Mouse (Mus musculus) B cell, adult 2 months (primary cell): ENCODE results near the gene Strbp.

Experiments used
- DNase-seq, 2 experiments: peaks; one replicate each; pipeline ENCODE4 v3.0.0; 2022

Strbp gene

DNA sequence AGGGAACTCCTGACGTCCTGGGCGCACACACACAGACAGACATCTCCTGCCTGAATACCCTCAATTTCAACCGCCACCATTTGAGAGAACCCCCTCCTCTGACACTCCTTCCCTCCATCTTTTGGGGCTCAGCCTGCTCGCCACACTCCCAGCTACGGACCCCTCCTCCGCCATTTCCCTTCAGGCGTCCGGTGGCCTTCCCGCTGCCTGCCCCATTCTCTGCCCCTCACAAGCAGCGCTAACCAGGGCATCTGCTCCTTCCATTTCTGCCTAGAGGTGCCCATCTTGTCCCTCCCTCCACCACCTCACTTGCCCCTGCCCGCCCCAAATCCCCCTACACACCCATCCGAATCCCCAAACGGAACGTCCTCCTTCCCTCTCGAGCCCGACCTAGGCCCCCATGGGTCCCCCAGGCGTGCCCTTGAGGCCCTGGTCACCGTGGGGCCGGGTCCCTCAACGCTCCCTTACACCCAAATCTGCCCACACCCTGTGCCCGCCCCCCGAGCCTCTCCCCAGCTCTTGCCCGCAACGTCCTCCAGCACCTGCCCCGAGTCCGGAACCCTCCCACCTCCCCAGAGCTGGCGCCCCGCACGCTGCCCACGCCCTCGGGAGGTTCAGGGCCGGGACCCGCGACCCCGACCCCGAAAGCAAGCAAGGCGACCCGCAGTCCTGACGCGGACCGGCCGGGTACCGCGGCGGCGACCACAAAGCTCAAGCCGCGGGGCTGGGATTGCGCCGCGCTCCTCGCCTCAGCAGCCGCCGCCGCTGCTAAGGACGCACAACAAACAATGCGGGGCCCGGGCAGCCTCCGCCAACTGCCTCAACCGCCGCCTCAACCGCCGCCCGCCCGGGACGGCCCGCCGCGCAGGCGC lies 1.1 kb downstream of the Strbp start:
- peak; percentile 58 to 59 for DNase-seq

DNA sequence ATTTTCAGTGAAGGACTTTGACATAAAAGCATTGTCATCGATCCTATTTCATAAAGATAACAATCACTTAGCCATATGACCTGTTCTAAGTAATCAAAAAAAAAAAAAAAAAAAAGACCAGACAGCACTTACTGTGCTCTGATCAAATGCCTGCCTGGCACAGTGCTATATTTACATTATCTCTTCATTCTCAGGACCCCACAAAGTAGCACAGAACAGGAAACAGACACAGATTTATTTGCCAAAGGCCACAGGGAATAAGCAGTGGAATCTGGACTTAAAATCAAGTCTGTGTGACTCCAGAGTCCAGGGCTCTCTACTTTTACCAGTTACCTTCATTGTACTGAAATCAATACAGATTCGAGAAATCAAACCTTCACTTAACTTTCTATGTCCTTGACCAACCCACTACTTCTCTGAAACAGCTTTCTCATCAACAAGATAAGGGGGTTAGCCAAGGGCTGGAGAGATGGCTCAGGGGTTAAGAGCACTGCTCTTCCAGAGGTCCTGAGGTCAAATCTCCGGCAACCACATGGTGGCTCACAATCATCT lies 14.5 kb downstream of the Strbp start:
- no peak for DNase-seq

GRCm38 (mm10) chr2:37687031-37687430 lies 16.6 kb downstream of the Strbp start:
- no peak for DNase-seq

GRCm38 (mm10) chr2:37684864-37685263 lies 18.8 kb downstream of the Strbp start:
- peak; percentile 14 to 34 for DNase-seq

GRCm38 (mm10) chr2:37682197-37682811 lies 21.4 kb downstream of the Strbp start:
- DNase-seq = no peak

DNA sequence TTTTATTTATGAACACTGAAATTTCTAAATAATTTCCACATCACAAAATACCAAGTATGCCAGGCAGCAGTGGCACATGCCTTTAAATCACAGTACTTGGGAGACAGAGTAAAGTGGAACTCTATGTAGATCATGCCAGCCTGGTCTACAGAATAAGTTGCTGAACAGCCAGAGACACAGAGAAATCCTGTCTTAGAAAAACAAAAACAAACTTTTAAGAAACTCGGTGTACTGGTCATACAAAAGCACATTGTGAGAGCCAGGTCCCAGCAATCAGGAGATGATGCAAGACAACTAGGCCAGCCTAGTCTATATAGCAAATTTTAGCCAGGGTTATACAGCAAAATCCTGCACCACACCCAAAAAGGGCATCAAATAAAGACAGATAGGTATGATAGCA lies 52.6 kb downstream of the Strbp start:
- DNase-seq = no peak

GRCm38 (mm10) chr2:37649590-37649989 lies 54.1 kb downstream of the Strbp start:
- DNase-seq = no peak

GRCm38 (mm10) chr2:37648966-37649365 lies 54.7 kb downstream of the Strbp start:
- no peak for DNase-seq

- no peak for DNase-seq
These were observed 80.3 kb downstream of the Strbp start for GRCm38 (mm10) chr2:37623343-37623742.

- no peak for DNase-seq
These were observed 115.7 kb downstream of the Strbp start for GRCm38 (mm10) chr2:37587919-37588318.

- DNase-seq = no peak
These were observed 125.5 kb downstream of the Strbp start for GRCm38 (mm10) chr2:37578185-37578584.

DNA sequence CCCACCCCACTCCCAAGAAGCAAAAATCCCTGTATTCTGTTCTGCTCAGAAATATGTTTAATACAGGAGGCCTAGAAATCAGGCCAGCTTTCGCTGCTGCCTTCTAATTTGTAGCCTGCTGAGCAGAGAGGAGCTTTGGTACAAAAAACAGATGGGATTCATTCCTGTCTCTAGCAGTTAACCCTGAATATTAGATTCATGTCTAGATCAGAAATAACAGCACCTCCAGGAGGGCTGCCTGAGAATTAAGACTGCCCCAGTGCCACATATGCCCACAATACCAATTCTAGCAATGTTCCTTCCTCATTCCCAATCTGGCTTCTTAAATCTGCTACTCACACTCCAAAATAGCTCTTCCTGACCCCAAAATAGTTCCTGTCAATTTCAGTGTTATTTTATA lies 127.0 kb downstream of the Strbp start:
- no peak for DNase-seq

DNA sequence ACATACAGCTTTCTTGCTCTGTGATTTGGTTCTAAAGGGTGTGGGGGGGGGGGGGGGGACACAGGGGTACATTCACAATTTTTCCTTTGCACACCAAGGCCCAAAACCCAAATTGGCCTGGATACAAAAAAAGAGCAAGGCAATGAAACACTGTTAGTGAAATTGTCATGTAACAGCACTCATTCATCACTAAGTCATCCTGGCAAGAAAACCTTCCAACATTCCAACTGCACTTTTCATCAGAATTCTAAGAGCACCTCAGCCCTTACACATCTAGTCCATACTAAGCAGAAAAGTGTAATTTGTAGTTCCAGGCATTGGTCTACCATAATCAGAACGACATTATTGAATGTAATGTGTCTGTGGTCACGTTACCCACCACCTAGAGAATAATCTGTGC lies 131.5 kb downstream of the Strbp start:
- DNase-seq = no peak

DNA sequence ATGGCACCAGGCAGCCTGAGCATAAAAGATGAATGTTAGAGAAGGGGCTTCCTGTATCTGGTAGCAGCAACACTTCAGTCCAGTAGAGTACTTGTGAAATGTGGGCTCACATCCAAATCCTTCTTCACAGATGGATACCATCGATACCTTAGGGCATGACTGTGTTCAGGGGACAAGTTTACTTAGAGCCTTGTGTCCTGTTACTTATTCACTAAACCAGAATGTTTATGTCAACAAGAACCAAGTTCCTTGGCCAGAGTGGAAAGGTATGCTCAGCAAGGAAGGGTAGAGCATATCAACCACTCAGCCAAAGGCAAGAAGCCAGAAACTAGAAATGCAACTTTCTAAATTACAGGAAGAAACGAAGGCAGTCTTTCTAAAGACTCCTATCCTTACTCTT lies 133.0 kb downstream of the Strbp start:
- no peak for DNase-seq

GRCm38 (mm10) chr2:37569888-37570287 lies 133.8 kb downstream of the Strbp start:
- no peak for DNase-seq

GRCm38 (mm10) chr2:37566035-37566434 lies 137.6 kb downstream of the Strbp start:
- DNase-seq = no peak

DNA sequence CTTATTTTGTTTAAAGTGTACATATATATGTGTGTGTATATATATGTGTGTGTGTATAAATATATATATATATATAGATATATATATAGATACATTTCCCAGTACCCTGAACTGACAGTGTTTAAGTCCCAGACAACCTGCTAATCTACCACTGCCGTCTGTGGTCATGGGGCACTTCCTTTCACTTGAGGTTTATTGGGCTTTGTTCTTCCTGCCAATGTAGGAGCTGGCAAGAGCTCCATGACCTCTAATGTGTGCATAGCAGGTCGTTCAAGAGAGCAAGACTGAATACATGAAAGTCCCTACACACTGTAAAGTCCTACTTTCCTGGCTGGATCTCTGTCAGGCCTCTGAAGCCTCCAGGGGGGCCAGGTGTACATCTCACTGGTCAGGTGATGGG lies 138.1 kb downstream of the Strbp start:
- no peak for DNase-seq

DNA sequence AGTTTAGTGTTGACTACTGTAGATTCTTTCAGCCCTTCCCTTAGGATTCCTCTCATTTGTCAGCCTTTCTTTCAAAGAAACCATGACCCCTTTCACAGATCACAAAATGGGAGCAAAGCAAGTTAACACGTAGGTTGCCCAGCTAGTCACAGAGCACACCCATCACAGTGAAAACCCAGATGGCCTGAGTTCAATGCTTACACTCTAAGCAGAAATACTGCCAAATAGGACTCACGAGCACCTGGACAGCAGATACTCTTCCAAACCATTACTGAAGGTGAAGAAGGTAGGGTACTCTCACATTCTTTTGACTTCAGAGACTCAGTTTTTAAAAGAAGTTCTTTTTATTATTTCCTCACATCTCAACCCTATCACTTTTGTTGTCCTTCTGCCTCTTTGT lies 147.3 kb downstream of the Strbp start:
- no peak for DNase-seq

DNA sequence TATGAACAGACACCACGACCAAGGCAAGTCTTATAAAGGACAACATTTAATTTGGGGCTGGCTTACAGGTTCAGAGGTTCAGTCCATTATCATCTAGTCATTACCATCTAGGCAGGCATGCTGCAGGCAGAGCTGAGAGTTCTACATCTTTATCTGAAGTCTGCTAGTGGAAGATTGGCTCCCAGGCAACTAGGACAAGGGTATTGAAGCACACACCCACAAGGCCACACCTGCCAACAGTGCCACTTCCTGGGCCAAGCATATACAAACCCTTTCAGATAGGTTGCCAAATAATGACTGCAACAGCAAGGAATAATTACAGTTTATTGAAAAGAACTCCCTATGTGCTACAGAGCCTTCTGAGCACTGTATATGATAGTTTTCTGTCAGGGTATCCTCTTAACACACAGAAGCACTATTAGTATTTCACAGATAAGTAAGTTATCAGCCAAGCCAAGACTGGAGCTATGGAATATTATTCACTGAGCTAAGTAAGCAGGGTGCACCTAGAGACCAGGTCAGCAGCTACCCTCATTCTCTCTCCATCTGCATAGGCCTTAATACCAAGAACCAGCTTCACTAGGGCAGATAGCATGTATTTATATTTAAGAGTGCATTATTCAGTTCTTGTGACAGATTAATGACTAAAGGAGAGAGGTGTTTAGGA lies 154.2 kb downstream of the Strbp start:
- DNase-seq = no peak

GRCm38 (mm10) chr2:37531639-37532038 lies 172.0 kb downstream of the Strbp start:
- DNase-seq = no peak

DNA sequence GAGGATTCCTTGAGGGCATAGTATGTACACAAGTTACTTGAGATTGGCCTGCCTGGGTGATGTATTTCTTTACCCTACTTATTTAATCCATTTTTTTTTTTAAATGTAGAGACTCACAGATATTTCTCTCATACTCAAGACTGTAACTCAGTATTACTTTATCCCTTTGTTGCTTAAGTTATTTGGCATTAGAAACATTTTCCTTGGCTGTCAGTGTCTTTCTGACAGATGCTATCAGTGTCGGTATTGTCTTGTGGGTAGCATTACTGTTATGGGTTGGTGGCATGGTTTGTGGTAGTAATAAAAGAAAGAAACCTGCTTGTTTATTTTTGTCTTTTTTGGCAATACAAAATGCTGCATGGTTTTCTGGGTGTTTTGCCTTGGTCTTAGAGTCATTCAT lies 172.9 kb downstream of the Strbp start:
- no peak for DNase-seq

- DNase-seq = no peak
These were observed 174.3 kb downstream of the Strbp start for GRCm38 (mm10) chr2:37529397-37529796.

DNA sequence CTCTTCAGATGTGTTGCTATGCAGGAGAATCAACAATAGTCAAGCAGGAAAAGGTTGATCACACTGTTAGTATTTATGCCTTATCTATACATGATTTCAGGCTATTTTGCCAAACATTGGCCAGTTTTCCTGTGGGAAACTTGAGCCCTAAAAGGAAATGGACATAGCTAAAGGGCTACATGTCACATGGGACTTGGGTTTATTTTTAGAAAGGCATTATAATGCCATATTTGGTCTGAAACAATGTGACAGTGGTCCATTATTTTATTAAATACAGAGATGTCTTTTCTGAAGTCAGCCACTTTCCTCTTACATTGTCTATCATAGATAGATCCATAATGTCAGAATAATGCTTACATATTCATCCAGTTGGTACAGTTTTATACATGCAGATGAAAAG lies 176.1 kb downstream of the Strbp start:
- DNase-seq = no peak

GRCm38 (mm10) chr2:37519286-37519640 lies 184.4 kb downstream of the Strbp start:
- no peak for DNase-seq
